Mouse (Mus musculus): ENCODE results near the gene Gm28048. TPM values are rescaled to one million over a fixed set of nuclear protein-coding genes. Genes with fewer than 3 reads are reported as not detected.

Gm28048 gene
- polyA plus RNA-seq (2012; rRNA removed) = 2.9 and 3.7 TPM in 2 replicates

GRCm38 (mm10) chr11:22981984-22982757, at the start of gene Gm28048, which contains the start of gene Commd1:
Gene Gm28048, minus strand, starts transcription at chr11:22982090.
Gene Commd1, minus strand, starts transcription at chr11:22982382.

GRCm38 (mm10) chr11:23007481-23008180, 25.7 kb upstream of the Gm28048 start, which contains the start of gene Fam161a:
Gene Fam161a, plus strand, starts transcription at chr11:23007531.

GRCm38 (mm10) chr11:22990393-22991126, 8.7 kb upstream of the Gm28048 start, which contains the start of gene Cct4:
Gene Cct4, plus strand, starts transcription at chr11:22990519.

GRCm38 (mm10) chr11:22971835-22972709, 9.8 kb downstream of the Gm28048 start, which contains the start of gene Zrsr1:
Gene Zrsr1, plus strand, starts transcription at chr11:22972005.

GRCm38 (mm10) chr11:22860335-22861227, 121.3 kb downstream of the Gm28048 start, which contains the start of gene B3gnt2:
Gene B3gnt2, minus strand, starts transcription at chr11:22860961.

Other genes starting within 250 kb of the Gm28048 start
- gene B3gnt2, start 121.1 kb downstream of the Gm28048 start, polyA plus RNA-seq (2012; rRNA removed) = 2.8 and 3.0 TPM in 2 replicates
- gene Zrsr1, start 10.1 kb downstream of the Gm28048 start, polyA plus RNA-seq (2012; rRNA removed) = 14.1 and 14.2 TPM in 2 replicates
- gene Commd1, start 292 bp upstream of the Gm28048 start, polyA plus RNA-seq (2012; rRNA removed) = 41.0 and 41.2 TPM in 2 replicates
- gene Cct4, start 8.4 kb upstream of the Gm28048 start, polyA plus RNA-seq (2012; rRNA removed) = 68.2 and 83.2 TPM in 2 replicates
- 0.97 and 1.2 TPM in 2 replicates for gene Fam161a, start 25.4 kb upstream of the Gm28048 start, polyA plus RNA-seq (2012; rRNA removed)

Measured in liver, embryonic 14 days (tissue).